Mouse (Mus musculus) kidney, postnatal 25 days (tissue): ENCODE results near the gene Gm17535.
"Not testable (repeated sequence)": the region's sequence is repeated elsewhere in the genome, so short reads cannot be mapped to it uniquely, and the experiment has no call there.

Source experiments
- DNase-seq, 2 experiments: peaks; one replicate each; pipeline ENCODE4 v3.0.0; 2021; ENCODE audit warnings: mixed read lengths in 2 of 2

Gm17535 gene

GRCm38 (mm10) chr9:3034299-3034698 is at the start of gene Gm17535:
Gm17535 (plus strand) TSS chr9:3034599.
- not testable (repeated sequence) for DNase-seq

GRCm38 (mm10) chr9:3000445-3000972 is 33.9 kb upstream of the Gm17535 start, which contains the start of gene Gm10722:
Gm10722 (plus strand) TSS chr9:3000922.
- DNase-seq, result peak in 1 of 2 experiments; percentile 19

- DNase-seq, result not testable (repeated sequence)
Observed at GRCm38 (mm10) chr9:3001006-3001405, 33.4 kb upstream of the Gm17535 start.

- DNase-seq, result peak; percentile 99 to 100
Observed at GRCm38 (mm10) chr9:3001948-3002659, 32.3 kb upstream of the Gm17535 start.

- peak; percentile 7 to 19 for DNase-seq
Observed at GRCm38 (mm10) chr9:3002794-3003396, 31.5 kb upstream of the Gm17535 start, which contains the start of gene Gm11168. Gm11168 (plus strand) TSS chr9:3003346.

GRCm38 (mm10) chr9:3006179-3006578 is 28.2 kb upstream of the Gm17535 start:
- DNase-seq, result not testable (repeated sequence)

GRCm38 (mm10) chr9:3006636-3007035 is 27.8 kb upstream of the Gm17535 start:
- DNase-seq, result not testable (repeated sequence)

GRCm38 (mm10) chr9:3007272-3007671 is 27.1 kb upstream of the Gm17535 start:
- peak; percentile 1 to 18 for DNase-seq

GRCm38 (mm10) chr9:3009331-3009730 is 25.1 kb upstream of the Gm17535 start:
- DNase-seq, result not testable (repeated sequence)

- DNase-seq, result not testable (repeated sequence)
Observed at GRCm38 (mm10) chr9:3012054-3012621, 22.3 kb upstream of the Gm17535 start.

GRCm38 (mm10) chr9:3012733-3013279 is 21.6 kb upstream of the Gm17535 start, which contains the start of gene Gm10721:
Gm10721 (plus strand) TSS chr9:3013140.
- not testable (repeated sequence) for DNase-seq

GRCm38 (mm10) chr9:3015354-3015753 is 19.0 kb upstream of the Gm17535 start, which contains the start of gene Gm10720:
Gm10720 (plus strand) TSS chr9:3015654.
- DNase-seq, result not testable (repeated sequence)

GRCm38 (mm10) chr9:3015896-3016295 is 18.5 kb upstream of the Gm17535 start:
- peak in 1 of 2 experiments; percentile 37 for DNase-seq

GRCm38 (mm10) chr9:3017108-3017507 is 17.3 kb upstream of the Gm17535 start, which contains the start of gene Gm10719:
Gm10719 (plus strand) TSS chr9:3017408.
- DNase-seq, result not testable (repeated sequence)

- DNase-seq, result peak; percentile 90 to 100
Observed at GRCm38 (mm10) chr9:3018944-3019343, 15.5 kb upstream of the Gm17535 start.

- DNase-seq, result peak; percentile 79 to 90
Observed at GRCm38 (mm10) chr9:3019835-3020727, 14.3 kb upstream of the Gm17535 start.

GRCm38 (mm10) chr9:3022316-3023008 is 11.9 kb upstream of the Gm17535 start:
- DNase-seq, result not testable (repeated sequence)

- peak in 1 of 2 experiments; percentile 42 for DNase-seq
Observed at GRCm38 (mm10) chr9:3023312-3023984, 11.0 kb upstream of the Gm17535 start, which contains the start of gene Gm10718. Gm10718 (plus strand) TSS chr9:3023547.

GRCm38 (mm10) chr9:3023985-3024648 is 10.3 kb upstream of the Gm17535 start:
- not testable (repeated sequence) for DNase-seq
